Mouse (Mus musculus): ENCODE results near the gene Spsb4. TPM values are rescaled to one million over a fixed set of nuclear protein-coding genes. Genes with fewer than 3 reads are reported as not detected.
A peak's percentile ranks its signal among the peaks of the same experiment; 100 is the strongest.

The Spsb4 gene
- polyA plus RNA-seq, 1 experiment from 2014 or later: 115 TPM

DNA sequence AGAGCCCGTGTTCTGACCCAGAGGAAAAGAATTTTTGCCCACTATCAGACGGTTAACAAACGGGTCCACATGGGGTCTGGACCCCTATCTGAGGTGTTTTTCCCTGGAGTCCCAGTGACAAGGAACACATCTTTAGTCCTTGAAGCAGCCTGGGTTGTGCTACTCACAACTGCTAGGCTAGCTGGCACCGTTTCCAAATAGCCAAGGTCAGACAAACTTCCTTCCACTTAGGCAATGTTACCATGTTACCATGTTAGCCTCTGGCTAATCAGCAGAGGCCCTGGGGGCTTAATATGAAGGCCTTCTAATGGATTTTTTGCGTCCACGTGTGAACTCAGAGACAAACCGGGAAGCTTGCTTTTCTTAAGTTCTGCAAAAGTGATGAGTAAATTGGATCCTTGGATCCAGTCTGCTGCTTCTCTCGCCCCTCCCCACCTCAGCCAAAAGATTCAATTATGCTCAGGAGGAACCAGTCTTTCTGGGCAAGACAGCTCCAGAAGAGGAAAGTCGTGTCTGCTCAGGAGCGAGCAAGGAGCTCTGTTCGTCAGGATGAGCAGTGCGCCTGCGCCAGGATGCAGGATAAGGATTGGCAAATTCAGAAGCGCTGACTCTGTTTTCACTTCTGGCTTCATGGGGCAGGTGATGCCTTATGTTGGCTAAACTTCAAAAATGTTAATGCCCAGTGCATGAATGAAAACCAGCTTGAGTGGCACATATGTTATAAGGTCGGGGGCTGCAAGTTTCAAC is 64.4 kb downstream of the Spsb4 start:
- no peak for DNase-seq (ENCODE audit: low spot score, missing footprints)
- no peak overlapping the region for H3K4me3 ChIP-seq (ENCODE audit: low read depth, low read length)
- H3K4me2 ChIP-seq: no peak overlapping the region
- peaks cover 50% of the 10 kb centered on the region for H3K4me1 ChIP-seq (ENCODE audit: control insufficient read depth, insufficient read depth, low read length)
- H3K27me3 ChIP-seq (ENCODE audit: control insufficient read depth, insufficient read depth, low read length): no peaks in the 10 kb centered on the region
- H3K36me3 ChIP-seq (ENCODE audit: control insufficient read depth, insufficient read depth, low read length): peaks cover 1% of the 10 kb centered on the region; the same call in 1 of the 2 replicates
- no peak for ATAC-seq (ENCODE audit: low FRiP score)
- WGBS: 84% methylated on average over 15 of the region's 15 CpGs
- no peak overlapping the region for H3K27ac ChIP-seq (ENCODE audit: low read depth, low read length)
- H3K9ac ChIP-seq (ENCODE audit: low read length): no peak overlapping the region
- H3K9me3 ChIP-seq (ENCODE audit: control insufficient read depth, low read length): no peaks in the 10 kb centered on the region

DNA sequence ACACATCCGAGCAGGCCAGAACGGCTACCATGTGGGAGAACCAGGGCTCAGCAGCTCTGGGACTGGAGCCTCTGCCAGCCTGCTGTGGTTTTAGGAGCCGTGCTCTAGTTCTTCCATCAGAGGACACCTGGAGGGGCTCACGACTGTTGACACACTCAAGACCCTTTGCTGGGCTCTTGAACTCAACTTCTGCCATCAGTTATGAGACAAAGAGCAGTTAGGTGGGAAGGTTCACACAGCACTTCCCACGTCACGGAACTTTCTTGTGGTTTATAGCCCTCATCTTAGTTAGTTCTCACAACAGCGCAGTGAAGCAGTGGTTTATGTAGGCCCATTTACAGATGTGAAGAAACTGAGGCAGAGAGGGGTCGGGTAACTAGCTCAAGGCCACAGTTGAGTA is 65.2 kb downstream of the Spsb4 start:
- no peak overlapping the region for H3K27ac ChIP-seq (ENCODE audit: low read depth, low read length)

DNA sequence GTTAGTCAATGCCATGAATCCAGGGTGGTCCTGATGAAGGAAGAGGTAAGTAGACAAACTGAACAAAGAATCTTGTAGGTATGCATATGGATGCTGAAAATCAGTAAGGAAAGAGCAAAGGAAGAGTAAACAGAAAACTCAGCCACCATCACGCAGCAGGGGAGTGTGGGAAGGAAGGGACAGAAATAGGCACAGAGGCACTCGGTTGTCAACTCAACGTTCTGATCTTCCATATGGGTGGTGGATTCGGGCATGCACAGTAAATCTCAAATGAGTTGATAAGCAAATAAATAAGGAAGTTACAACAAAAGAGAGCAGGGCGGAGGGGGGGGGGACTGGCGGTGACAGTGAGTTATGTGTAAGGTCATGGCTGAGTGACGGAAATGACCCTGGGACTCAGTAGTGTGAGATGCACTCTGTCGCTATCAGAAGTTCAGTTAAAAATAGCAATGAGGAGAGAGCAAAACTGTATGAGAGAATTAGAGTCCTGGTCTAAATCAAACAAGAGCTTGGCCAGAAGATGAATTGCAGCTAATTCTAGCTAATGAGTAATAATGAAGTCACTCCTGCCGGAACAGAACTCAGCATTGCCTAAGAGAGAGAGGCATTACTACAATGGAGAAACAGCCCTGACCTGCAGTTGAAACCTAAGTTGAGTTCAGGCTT is 66.2 kb downstream of the Spsb4 start:
- Histone ChIP-seq H3K4me3 (ENCODE audit: low read depth, low read length) (no peak overlapping the region), H3K4me1 (ENCODE audit: control insufficient read depth, insufficient read depth, low read length) (peaks cover 32% of the 10 kb centered on the region), H3K27ac (ENCODE audit: low read depth, low read length) (no peak overlapping the region), H3K9me3 (ENCODE audit: control insufficient read depth, low read length) (no peaks in the 10 kb centered on the region), H3K27me3 (ENCODE audit: control insufficient read depth, insufficient read depth, low read length) (no peaks in the 10 kb centered on the region), H3K4me2 (no peak overlapping the region), H3K36me3 (ENCODE audit: control insufficient read depth, insufficient read depth, low read length) (no peaks in the 10 kb centered on the region), H3K9ac (ENCODE audit: low read length) (no peak overlapping the region)
- ATAC-seq (ENCODE audit: low FRiP score): no peak
- DNase-seq (ENCODE audit: low spot score, missing footprints): no peak
- WGBS: 89% methylated on average over 9 of the region's 9 CpGs

More for the DNA sequence above, 65.2 kb downstream of the Spsb4 start:
- H3K27me3 ChIP-seq (ENCODE audit: control insufficient read depth, insufficient read depth, low read length): no peaks in the 10 kb centered on the region
- no peak overlapping the region for H3K4me3 ChIP-seq (ENCODE audit: low read depth, low read length)
- no peaks in the 10 kb centered on the region for H3K36me3 ChIP-seq (ENCODE audit: control insufficient read depth, insufficient read depth, low read length)
- no peak overlapping the region for H3K9ac ChIP-seq (ENCODE audit: low read length)
- H3K4me2 ChIP-seq: no peak overlapping the region
- H3K9me3 ChIP-seq (ENCODE audit: control insufficient read depth, low read length): no peaks in the 10 kb centered on the region
- DNase-seq (ENCODE audit: low spot score, missing footprints): no peak
- no peak for ATAC-seq (ENCODE audit: low FRiP score)
- WGBS: 92% methylated on average over 8 of the region's 8 CpGs
- peaks cover 42% of the 10 kb centered on the region for H3K4me1 ChIP-seq (ENCODE audit: control insufficient read depth, insufficient read depth, low read length)

DNA sequence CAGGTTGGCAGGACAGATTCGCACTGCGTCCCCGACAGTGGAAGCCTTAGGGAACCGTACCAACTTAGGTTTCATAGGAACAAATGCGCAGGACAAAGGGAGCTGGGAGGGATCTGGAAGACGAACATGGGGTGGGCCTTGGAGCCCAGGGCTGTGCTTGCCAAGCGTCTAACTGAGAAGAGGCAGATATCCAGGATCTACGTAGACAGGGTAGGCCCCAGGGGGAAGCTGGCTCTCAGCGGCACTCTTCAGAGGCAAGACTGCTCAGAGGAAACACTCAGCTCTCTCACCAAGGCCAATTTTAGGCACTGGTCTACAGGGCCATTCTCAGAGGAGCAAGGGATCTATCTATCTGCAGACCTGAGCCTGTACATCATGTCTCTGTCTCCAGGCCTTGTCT is 69.1 kb downstream of the Spsb4 start:
- ATAC-seq (ENCODE audit: low FRiP score): 0 out of 2 replicates have a peak, but pooled peaks have one; percentile 6
- no peak for DNase-seq (ENCODE audit: low spot score, missing footprints)
- Histone ChIP-seq H3K4me2 (no peak overlapping the region), H3K27ac (ENCODE audit: low read depth, low read length) (no peak overlapping the region), H3K4me1 (ENCODE audit: control insufficient read depth, insufficient read depth, low read length) (peaks cover 16% of the 10 kb centered on the region; the same call in 1 of the 2 replicates), H3K9me3 (ENCODE audit: control insufficient read depth, low read length) (no peaks in the 10 kb centered on the region), H3K4me3 (ENCODE audit: low read depth, low read length) (no peak overlapping the region), H3K36me3 (ENCODE audit: control insufficient read depth, insufficient read depth, low read length) (no peaks in the 10 kb centered on the region), H3K27me3 (ENCODE audit: control insufficient read depth, insufficient read depth, low read length) (no peaks in the 10 kb centered on the region), H3K9ac (ENCODE audit: low read length) (no peak overlapping the region)
- 95% methylated on average over 9 of the region's 9 CpGs for WGBS

DNA sequence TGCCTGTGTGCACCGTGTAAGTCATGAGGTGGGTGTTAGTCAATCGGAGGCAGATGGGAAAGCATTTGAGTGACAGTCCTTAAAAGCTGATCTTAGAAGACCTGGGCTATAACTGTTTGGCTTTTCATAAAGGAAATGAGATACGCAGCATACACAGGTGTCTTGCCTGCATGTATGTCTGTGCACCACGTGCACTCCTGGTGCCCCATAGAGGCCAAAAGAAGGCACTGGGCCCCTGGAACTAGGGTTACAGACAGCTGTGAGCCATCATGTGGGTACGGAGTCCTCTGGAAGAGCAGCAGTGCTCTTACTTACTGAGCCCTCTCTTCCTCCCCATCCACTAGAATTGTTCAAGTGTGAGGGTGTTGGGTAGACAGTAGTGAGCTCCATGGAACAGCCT is 70.1 kb downstream of the Spsb4 start:
- 95% methylated on average over 5 of the region's 5 CpGs for WGBS
- Histone ChIP-seq H3K27ac (ENCODE audit: low read depth, low read length) (no peak overlapping the region), H3K9ac (ENCODE audit: low read length) (no peak overlapping the region), H3K4me2 (no peak overlapping the region), H3K4me3 (ENCODE audit: low read depth, low read length) (no peak overlapping the region), H3K9me3 (ENCODE audit: control insufficient read depth, low read length) (no peaks in the 10 kb centered on the region), H3K4me1 (ENCODE audit: control insufficient read depth, insufficient read depth, low read length) (peaks cover 16% of the 10 kb centered on the region; the same call in 1 of the 2 replicates), H3K36me3 (ENCODE audit: control insufficient read depth, insufficient read depth, low read length) (peaks cover 2% of the 10 kb centered on the region; the same call in 1 of the 2 replicates), H3K27me3 (ENCODE audit: control insufficient read depth, insufficient read depth, low read length) (no peaks in the 10 kb centered on the region)
- DNase-seq (ENCODE audit: low spot score, missing footprints) (no peak), ATAC-seq (ENCODE audit: low FRiP score) (no peak)

DNA sequence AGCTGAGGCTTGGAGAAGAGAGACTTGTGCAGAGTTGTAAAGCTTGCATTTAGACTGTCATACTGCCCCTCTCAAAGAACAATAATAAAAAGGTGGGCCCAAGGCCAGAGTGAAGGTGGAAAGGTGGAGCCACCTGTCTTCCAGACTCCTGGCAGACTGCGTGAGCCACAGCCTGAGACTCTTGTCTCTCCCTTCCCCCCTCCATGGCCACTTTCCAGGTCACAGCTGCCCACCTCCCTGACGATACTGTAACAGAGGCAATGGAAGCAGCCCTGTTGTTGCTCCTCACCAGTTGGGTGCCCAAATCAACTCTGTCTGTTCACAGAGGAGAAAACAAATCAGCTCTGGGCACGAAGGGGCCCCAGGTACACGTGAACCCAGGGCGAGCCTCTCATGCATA is 71.5 kb downstream of the Spsb4 start:
- WGBS: 86% methylated on average over 5 of the region's 5 CpGs
- Histone ChIP-seq H3K4me1 (ENCODE audit: control insufficient read depth, insufficient read depth, low read length) (peaks cover 12% of the 10 kb centered on the region; the same call in 1 of the 2 replicates), H3K36me3 (ENCODE audit: control insufficient read depth, insufficient read depth, low read length) (peaks cover 13% of the 10 kb centered on the region), H3K4me3 (ENCODE audit: low read depth, low read length) (no peak overlapping the region), H3K27me3 (ENCODE audit: control insufficient read depth, insufficient read depth, low read length) (no peaks in the 10 kb centered on the region), H3K4me2 (no peak overlapping the region), H3K27ac (ENCODE audit: low read depth, low read length) (no peak overlapping the region; the same call in 1 of the 2 replicates), H3K9ac (ENCODE audit: low read length) (no peak overlapping the region), H3K9me3 (ENCODE audit: control insufficient read depth, low read length) (no peaks in the 10 kb centered on the region)
- DNase-seq (ENCODE audit: low spot score, missing footprints) (no peak), ATAC-seq (ENCODE audit: low FRiP score) (no peak)

DNA sequence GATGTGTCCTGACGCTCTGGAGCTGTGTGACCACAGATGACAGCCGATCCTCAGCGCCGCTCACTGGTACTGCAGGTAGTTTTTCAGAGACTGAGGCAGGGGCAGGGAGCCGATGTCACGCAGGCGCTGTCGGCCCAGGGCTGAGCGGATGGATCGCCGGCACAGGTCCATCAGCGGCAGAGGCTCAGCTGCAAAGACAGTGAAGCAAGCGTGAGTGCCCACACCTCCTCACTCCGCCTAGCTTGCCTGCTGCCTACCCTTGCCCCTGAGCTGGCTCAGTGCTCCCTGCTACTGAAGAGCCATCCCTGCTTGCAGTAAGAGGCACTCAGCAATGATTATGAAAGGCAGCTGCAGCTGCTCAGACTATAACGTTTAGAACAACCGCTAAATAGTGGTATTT is 74.1 kb downstream of the Spsb4 start:
- no peak overlapping the region for H3K27ac ChIP-seq (ENCODE audit: low read depth, low read length)
- no peaks in the 10 kb centered on the region for H3K27me3 ChIP-seq (ENCODE audit: control insufficient read depth, insufficient read depth, low read length)
- H3K9ac ChIP-seq (ENCODE audit: low read length): no peak overlapping the region
- H3K4me2 ChIP-seq: no peak overlapping the region
- ATAC-seq (ENCODE audit: low FRiP score): no peak
- no peak overlapping the region for H3K4me3 ChIP-seq (ENCODE audit: low read depth, low read length)
- H3K4me1 ChIP-seq (ENCODE audit: control insufficient read depth, insufficient read depth, low read length): no peaks in the 10 kb centered on the region
- H3K9me3 ChIP-seq (ENCODE audit: control insufficient read depth, low read length): no peaks in the 10 kb centered on the region
- WGBS: 79% methylated on average over 16 of the region's 16 CpGs
- peaks cover 22% of the 10 kb centered on the region for H3K36me3 ChIP-seq (ENCODE audit: control insufficient read depth, insufficient read depth, low read length)
- DNase-seq (ENCODE audit: low spot score, missing footprints): no peak

DNA sequence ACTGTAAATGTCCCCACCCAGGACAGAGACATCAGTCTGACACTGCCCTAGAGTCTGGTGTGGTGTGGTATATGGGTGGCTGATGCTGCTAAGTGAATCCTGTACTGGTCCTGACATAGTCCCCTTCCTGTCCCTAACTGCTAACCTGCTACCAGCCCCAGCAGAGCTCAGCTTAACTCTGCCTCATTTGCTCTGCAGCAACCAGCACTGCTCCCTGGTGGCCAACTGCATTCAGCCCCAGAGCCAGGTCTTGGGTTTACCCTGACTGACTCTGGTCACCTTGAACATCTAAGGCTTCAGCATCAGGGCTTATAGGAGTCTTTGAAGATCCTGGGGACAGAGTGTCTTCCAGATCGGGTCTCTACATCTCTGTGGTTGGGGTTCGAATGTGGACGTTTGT is 75.7 kb downstream of the Spsb4 start:
- Histone ChIP-seq H3K4me1 (ENCODE audit: control insufficient read depth, insufficient read depth, low read length) (no peaks in the 10 kb centered on the region), H3K4me3 (ENCODE audit: low read depth, low read length) (no peak overlapping the region), H3K27ac (ENCODE audit: low read depth, low read length) (no peak overlapping the region), H3K27me3 (ENCODE audit: control insufficient read depth, insufficient read depth, low read length) (no peaks in the 10 kb centered on the region), H3K9ac (ENCODE audit: low read length) (no peak overlapping the region), H3K4me2 (no peak overlapping the region), H3K9me3 (ENCODE audit: control insufficient read depth, low read length) (no peaks in the 10 kb centered on the region), H3K36me3 (ENCODE audit: control insufficient read depth, insufficient read depth, low read length) (peaks cover 22% of the 10 kb centered on the region)
- ATAC-seq (ENCODE audit: low FRiP score) (no peak), DNase-seq (ENCODE audit: low spot score, missing footprints) (no peak)
- 92% methylated on average over 3 of the region's 3 CpGs for WGBS

DNA sequence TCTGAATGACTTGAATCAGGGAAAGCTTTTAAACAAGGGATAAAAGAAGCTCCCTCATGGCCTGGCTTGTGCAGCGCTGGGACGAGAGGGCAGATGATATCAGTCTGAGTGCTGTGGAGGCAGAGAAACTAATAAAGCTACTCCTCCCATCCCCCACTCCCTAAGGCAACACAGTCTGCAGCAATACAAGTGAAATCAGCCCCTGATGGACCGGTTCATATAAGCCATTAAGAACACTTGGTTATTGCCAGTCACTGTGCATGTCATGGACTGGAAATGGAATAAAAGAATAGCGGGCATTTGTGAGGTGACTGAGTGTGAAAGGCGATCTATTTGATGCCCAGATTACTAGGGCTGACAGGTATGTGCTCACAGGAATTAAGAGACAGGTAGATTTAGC is 79.8 kb downstream of the Spsb4 start:
- peaks cover 22% of the 10 kb centered on the region for H3K36me3 ChIP-seq (ENCODE audit: control insufficient read depth, insufficient read depth, low read length)
- 0 out of 2 replicates have a peak, but pooled peaks have one; percentile 34 for ATAC-seq (ENCODE audit: low FRiP score)

More for the DNA sequence above, 79.8 kb downstream of the Spsb4 start:
- WGBS: 86% methylated on average over 5 of the region's 5 CpGs
- no peaks in the 10 kb centered on the region for H3K9me3 ChIP-seq (ENCODE audit: control insufficient read depth, low read length)
- H3K27ac ChIP-seq (ENCODE audit: low read depth, low read length): no peak overlapping the region
- H3K4me2 ChIP-seq: no peak overlapping the region
- H3K4me1 ChIP-seq (ENCODE audit: control insufficient read depth, insufficient read depth, low read length): no peaks in the 10 kb centered on the region
- no peak overlapping the region for H3K4me3 ChIP-seq (ENCODE audit: low read depth, low read length)
- H3K9ac ChIP-seq (ENCODE audit: low read length): no peak overlapping the region
- DNase-seq (ENCODE audit: low spot score, missing footprints): no peak
- no peaks in the 10 kb centered on the region for H3K27me3 ChIP-seq (ENCODE audit: control insufficient read depth, insufficient read depth, low read length)
